In genomic region chr1:62780068-62780761, GRCm38 (mm10) we compare ENCODE assay signal across 11 mouse cellular contexts.
A peak's percentile ranks its signal among the peaks of the same experiment; 100 is the strongest.
DNase-seq lines count a peak whose midpoint lies in the region; ATAC-seq and TF ChIP-seq lines count a peak whose summit lies in the region.
"Had no signal": no experiment of that assay in that cellular context is flagged by ENCODE, and none has a peak within 500 bp of the region (broad histone marks: within the 10 kb centered on the region; RNA-seq: fewer than 3 reads in every experiment).

No protein-coding gene starts in this region.

- WGBS in forebrain, embryonic 14.5 days, result 32% methylated on average over 15 of the region's 15 CpGs
- WGBS in limb, embryonic 14.5 days, result 19% methylated on average over 15 of the region's 15 CpGs

- no peak overlapping the region for H3K4me2 ChIP-seq in forebrain, embryonic 14.5 days (ENCODE audit: low read length)
- H3K4me2 ChIP-seq in limb, embryonic 14.5 days (replicated peaks; ENCODE audit: low read depth, low read length, severe bottlenecking), result no peak overlapping the region
- H3K4me2 ChIP-seq: liver, embryonic 12.5 days had no signal

- peak; percentile 13 for DNase-seq in right cerebral cortex, postnatal 4 days
- no peak for DNase-seq in right cerebral cortex, postnatal 36 days (ENCODE audit: low spot score in 2 of 2)
- DNase-seq in forebrain, embryonic 14.5 days (ENCODE audit: low spot score), result peak; percentile 66
- peak; percentile 74 for DNase-seq in limb, embryonic 14.5 days (ENCODE audit: low spot score)
- DNase-seq in left cerebral cortex, adult 9 months (ENCODE audit: low spot score in 2 of 2), result no peak
- DNase-seq in ovary, postnatal 14 days (ENCODE audit: low spot score), result no peak
- no peak for DNase-seq in gastrocnemius, postnatal 25 days
- DNase-seq: kidney, adult 9 months; right cerebral cortex, postnatal 25 days; thymus, postnatal 4 days had no signal

- no peak overlapping the region for H3K9ac ChIP-seq in forebrain, embryonic 14.5 days (ENCODE audit: low read length)
- H3K9ac ChIP-seq in limb, embryonic 14.5 days (ENCODE audit: low read depth, low read length, severe bottlenecking), result no peak overlapping the region
- H3K9ac ChIP-seq: liver, embryonic 12.5 days had no signal

- TF ChIP-seq POLR2A in limb, embryonic 14.5 days (IDR thresholded peaks at IDR 0.05; ENCODE audit: borderline replicate concordance, extremely low read depth, insufficient read depth, insufficient read length), result no peak

- no peak overlapping the region; the same call in 1 of the 2 replicates for H3K27ac ChIP-seq in forebrain, embryonic 14.5 days (ENCODE audit: low read depth, low read length)
- H3K27ac ChIP-seq in limb, embryonic 14.5 days (replicated peaks; ENCODE audit: low read depth, low read length), result no peak overlapping the region; the same call in 1 of the 2 replicates
- H3K27ac ChIP-seq: liver, embryonic 12.5 days had no signal

- H3K36me3 ChIP-seq in forebrain, embryonic 14.5 days (ENCODE audit: control insufficient read depth, insufficient read depth, low read length), result peaks cover 6% of the 10 kb centered on the region; the same call in 1 of the 2 replicates
- H3K36me3 ChIP-seq in limb, embryonic 14.5 days (ENCODE audit: control insufficient read depth, insufficient read depth, low read length), result peaks cover 26% of the 10 kb centered on the region
- H3K36me3 ChIP-seq: liver, embryonic 12.5 days had no signal

- H3K27me3 ChIP-seq in forebrain, embryonic 14.5 days (replicated peaks; ENCODE audit: control insufficient read depth, insufficient read depth, low read length), result no peaks in the 10 kb centered on the region
- H3K27me3 ChIP-seq in limb, embryonic 14.5 days (ENCODE audit: control insufficient read depth, insufficient read depth, low read length), result no peaks in the 10 kb centered on the region

- ATAC-seq in forebrain, embryonic 14.5 days, result peak; percentile 19; the same call in 1 of the 2 replicates
- peak; percentile 67 for ATAC-seq in limb, embryonic 14.5 days (ENCODE audit: low FRiP score, low read depth)
- ATAC-seq: liver, embryonic 12.5 days had no signal

- H3K4me3 ChIP-seq in forebrain, embryonic 14.5 days (ENCODE audit: low read depth, low read length), result no peak overlapping the region
- H3K4me3 ChIP-seq in limb, embryonic 14.5 days (replicated peaks; ENCODE audit: low read length), result no peak overlapping the region
- H3K4me3 ChIP-seq: liver, embryonic 12.5 days had no signal

- H3K4me1 ChIP-seq in forebrain, embryonic 14.5 days (ENCODE audit: control insufficient read depth, insufficient read depth, low read length), result peaks cover 16% of the 10 kb centered on the region
- H3K4me1 ChIP-seq in limb, embryonic 14.5 days (ENCODE audit: control insufficient read depth, insufficient read depth, low read length), result no peaks in the 10 kb centered on the region; the same call in 1 of the 2 replicates

- H3K9me3 ChIP-seq in forebrain, embryonic 14.5 days (replicated peaks; ENCODE audit: control insufficient read depth, low read length), result no peaks in the 10 kb centered on the region
- H3K9me3 ChIP-seq in limb, embryonic 14.5 days (ENCODE audit: control insufficient read depth, low read length), result no peaks in the 10 kb centered on the region
- H3K9me3 ChIP-seq: liver, embryonic 12.5 days had no signal

Comparison
In these comparisons a context has a peak if more than half of its experiments do, and no peak if none do; other contexts are left out.
1. DNase-seq: peak in right cerebral cortex, postnatal 4 days (single experiment), forebrain, embryonic 14.5 days (single experiment) and limb, embryonic 14.5 days (single experiment); none in right cerebral cortex, postnatal 36 days (0 of 2), left cerebral cortex, adult 9 months (0 of 2), ovary, postnatal 14 days (single experiment) and gastrocnemius, postnatal 25 days (single experiment).